Mouse (Mus musculus) cerebellum, postnatal 25 days (tissue): ENCODE measurements around the gene Slc38a3.

Experiments
- DNase-seq, 2 experiments: peaks; one replicate each; pipeline ENCODE4 v3.0.0; 2021; ENCODE audit warnings: mixed read lengths in 2 of 2

The Slc38a3 gene

GRCm38 (mm10) chr9:107618098-107618497 is 51.2 kb downstream of the Slc38a3 start:
- no peak for DNase-seq

GRCm38 (mm10) chr9:107617461-107617860 is 51.9 kb downstream of the Slc38a3 start:
- no peak for DNase-seq

GRCm38 (mm10) chr9:107615035-107615434 is 54.3 kb downstream of the Slc38a3 start:
- peak in 1 of 2 experiments; percentile 27 for DNase-seq

GRCm38 (mm10) chr9:107612945-107613569 is 56.3 kb downstream of the Slc38a3 start:
- no peak for DNase-seq

- peak; percentile 100 for DNase-seq
These were observed 57.0 kb downstream of the Slc38a3 start for GRCm38 (mm10) chr9:107612191-107612944.

- DNase-seq: no peak
These were observed 57.7 kb downstream of the Slc38a3 start for GRCm38 (mm10) chr9:107611456-107612190.

- DNase-seq: no peak
These were observed 59.9 kb downstream of the Slc38a3 start for GRCm38 (mm10) chr9:107609433-107609830.

- no peak for DNase-seq
These were observed 60.4 kb downstream of the Slc38a3 start, which contains the start of gene Sema3b for GRCm38 (mm10) chr9:107608741-107609432. TSS of gene Sema3b (minus strand) at chr9:107609229.

GRCm38 (mm10) chr9:107607653-107608245 is 61.6 kb downstream of the Slc38a3 start:
- DNase-seq: no peak

- DNase-seq: no peak
These were observed 62.3 kb downstream of the Slc38a3 start for GRCm38 (mm10) chr9:107607036-107607435.

- DNase-seq: no peak
These were observed 62.7 kb downstream of the Slc38a3 start for GRCm38 (mm10) chr9:107606591-107606990.

- no peak for DNase-seq
These were observed 64.2 kb downstream of the Slc38a3 start for GRCm38 (mm10) chr9:107605041-107605661.

GRCm38 (mm10) chr9:107603251-107603650 is 66.1 kb downstream of the Slc38a3 start:
- DNase-seq: no peak

GRCm38 (mm10) chr9:107602068-107602648 is 67.2 kb downstream of the Slc38a3 start:
- peak; percentile 95 to 97 for DNase-seq

- DNase-seq: no peak
These were observed 68.1 kb downstream of the Slc38a3 start for GRCm38 (mm10) chr9:107601275-107601674.

- peak; percentile 51 to 65 for DNase-seq
These were observed 68.6 kb downstream of the Slc38a3 start for GRCm38 (mm10) chr9:107600745-107601144.
